Mouse (Mus musculus) kidney, postnatal 4 days (tissue): ENCODE measurements at regions not wholly inside any gene's neighbourhood (a gene's known extent, or its start where the extent isn't known, plus 50 kb on each side); places are given as distances from the start of the nearest gene placed in this dataset.

Experiments
- DNase-seq, 2 experiments: peaks; one replicate each; pipeline ENCODE4 v3.0.0; 2021; ENCODE audit warnings: mixed read lengths in 2 of 2

- peak; percentile 63 to 68 for DNase-seq
These were observed 613.3 kb upstream of the Ywhaq start for GRCm38 (mm10) chr12:22030717-22031116.

DNA sequence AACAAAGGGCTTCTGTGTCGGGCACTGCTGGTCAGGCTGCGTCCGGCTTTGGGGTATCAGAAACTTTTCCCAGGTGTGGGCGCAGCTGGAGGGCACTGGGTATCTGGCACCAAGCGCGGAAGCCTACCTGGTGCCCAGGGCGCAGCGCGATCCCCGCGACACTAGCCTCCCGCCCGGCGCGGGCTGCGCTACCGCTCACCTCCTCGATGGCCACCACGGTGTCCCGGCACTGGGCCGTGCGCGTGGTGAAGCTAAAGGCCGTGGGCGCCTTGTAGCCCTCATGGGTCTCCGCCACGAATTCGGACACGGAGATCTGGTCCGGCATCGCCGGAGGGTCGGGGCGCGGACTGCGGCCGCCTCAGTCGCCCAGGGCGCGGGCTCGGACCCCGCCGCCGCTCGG, 612.8 kb upstream of the Ywhaq start:
- peak in 1 of 2 experiments; percentile 2 for DNase-seq
